Mouse (Mus musculus): ENCODE results near the gene Gm20379. TPM values are rescaled to one million over a fixed set of nuclear protein-coding genes. Genes with fewer than 3 reads are reported as not detected.

The Gm20379 gene
- polyA plus RNA-seq, 1 experiment from 2014 or later = 1.2 TPM

GRCm38 (mm10) chr13:92339787-92340186 is 34.0 kb downstream of the Gm20379 start:
- peaks cover 24% of the 10 kb centered on the region for H3K36me3 ChIP-seq
- H3K27me3 ChIP-seq = no peaks in the 10 kb centered on the region
- ATAC-seq (ENCODE audit: low FRiP score) = no peak
- H3K9me3 ChIP-seq (replicated peaks) = no peaks in the 10 kb centered on the region
- H3K4me1 ChIP-seq = no peaks in the 10 kb centered on the region
- H3K9ac ChIP-seq = no peak overlapping the region
- no peak overlapping the region for H3K4me2 ChIP-seq (replicated peaks)
- no peak overlapping the region for H3K27ac ChIP-seq
- no peak overlapping the region for H3K4me3 ChIP-seq
- WGBS = 94% methylated on average over 3 of the region's 3 CpGs

GRCm38 (mm10) chr13:92344033-92344432 is 38.3 kb downstream of the Gm20379 start:
- Histone ChIP-seq H3K4me2 (replicated peaks) (no peak overlapping the region), H3K27ac (no peak overlapping the region), H3K36me3 (peaks cover 48% of the 10 kb centered on the region), H3K27me3 (no peaks in the 10 kb centered on the region), H3K9ac (no peak overlapping the region), H3K4me3 (no peak overlapping the region), H3K4me1 (no peaks in the 10 kb centered on the region), H3K9me3 (replicated peaks) (no peaks in the 10 kb centered on the region)
- no peak for ATAC-seq (ENCODE audit: low FRiP score)
- 92% methylated on average over 8 of the region's 8 CpGs for WGBS

GRCm38 (mm10) chr13:92346338-92346737 is 40.6 kb downstream of the Gm20379 start:
- Histone ChIP-seq H3K4me3 (no peak overlapping the region), H3K27ac (no peak overlapping the region), H3K36me3 (peaks cover 47% of the 10 kb centered on the region), H3K27me3 (no peaks in the 10 kb centered on the region), H3K4me1 (no peaks in the 10 kb centered on the region), H3K9me3 (replicated peaks) (no peaks in the 10 kb centered on the region), H3K4me2 (replicated peaks) (no peak overlapping the region), H3K9ac (no peak overlapping the region)
- WGBS = 72% methylated on average over 5 of the region's 5 CpGs
- no peak for ATAC-seq (ENCODE audit: low FRiP score)

- Histone ChIP-seq H3K27me3 (no peaks in the 10 kb centered on the region), H3K9me3 (replicated peaks) (no peaks in the 10 kb centered on the region), H3K36me3 (peaks cover 29% of the 10 kb centered on the region), H3K27ac (no peak overlapping the region), H3K4me1 (peaks cover 15% of the 10 kb centered on the region; the same call in 1 of the 2 replicates), H3K9ac (no peak overlapping the region), H3K4me2 (replicated peaks) (no peak overlapping the region), H3K4me3 (no peak overlapping the region)
- 95% methylated on average over 6 of the region's 6 CpGs for WGBS
- no peak for ATAC-seq (ENCODE audit: low FRiP score)
Observed at GRCm38 (mm10) chr13:92351100-92351499, 45.3 kb downstream of the Gm20379 start.

GRCm38 (mm10) chr13:92353956-92354355 is 48.2 kb downstream of the Gm20379 start:
- no peak for ATAC-seq (ENCODE audit: low FRiP score)
- WGBS = 30% methylated on average over 4 of the region's 4 CpGs
- Histone ChIP-seq H3K4me1 (peaks cover 24% of the 10 kb centered on the region), H3K4me2 (replicated peaks) (peak overlapping the region; percentile 96), H3K4me3 (peak overlapping the region; percentile 51), H3K36me3 (peaks cover 12% of the 10 kb centered on the region), H3K27me3 (no peaks in the 10 kb centered on the region), H3K9me3 (replicated peaks) (no peaks in the 10 kb centered on the region), H3K9ac (peak overlapping the region; percentile 52), H3K27ac (peak overlapping the region; percentile 69)

GRCm38 (mm10) chr13:92354456-92355271 is 48.9 kb downstream of the Gm20379 start, which contains the start of the genes Dhfr and Msh3:
Dhfr (plus strand) TSS chr13:92354726.
Msh3 (minus strand) TSS chr13:92355003.
- no peaks in the 10 kb centered on the region for H3K27me3 ChIP-seq
- peak; percentile 98 for ATAC-seq (ENCODE audit: low FRiP score)
- H3K27ac ChIP-seq = peak within 1 kb of the TSS; percentile 81
- H3K36me3 ChIP-seq = peaks cover 12% of the 10 kb centered on the region; the same call in 1 of the 2 replicates
- H3K9ac ChIP-seq = peak within 1 kb of the TSS; percentile 69
- no peaks in the 10 kb centered on the region for H3K9me3 ChIP-seq (replicated peaks)
- 0% methylated on average over 75 of the region's 76 CpGs for WGBS
- H3K4me2 ChIP-seq (replicated peaks) = peak within 1 kb of the TSS; percentile 96
- peak within 1 kb of the TSS; percentile 51 for H3K4me3 ChIP-seq
- peaks cover 24% of the 10 kb centered on the region for H3K4me1 ChIP-seq

- under 1% methylated on average over 24 of the region's 24 CpGs for WGBS
- H3K4me2 ChIP-seq (replicated peaks) = peak overlapping the region; percentile 96
- no peaks in the 10 kb centered on the region for H3K27me3 ChIP-seq
- no peaks in the 10 kb centered on the region for H3K9me3 ChIP-seq (replicated peaks)
- peak overlapping the region; percentile 51 for H3K4me3 ChIP-seq
- H3K4me1 ChIP-seq = peaks cover 24% of the 10 kb centered on the region
- H3K36me3 ChIP-seq = peaks cover 12% of the 10 kb centered on the region; the same call in 1 of the 2 replicates
- peak overlapping the region; percentile 69 for H3K9ac ChIP-seq
- no peak overlapping the region for H3K27ac ChIP-seq
- ATAC-seq (ENCODE audit: low FRiP score) = peak; percentile 63
Observed at GRCm38 (mm10) chr13:92355272-92355643, 49.5 kb downstream of the Gm20379 start.

- H3K4me3 ChIP-seq = no peak overlapping the region
- H3K27me3 ChIP-seq = no peaks in the 10 kb centered on the region
- peaks cover 24% of the 10 kb centered on the region for H3K4me1 ChIP-seq
- ATAC-seq (ENCODE audit: low FRiP score) = no peak
- peaks cover 5% of the 10 kb centered on the region; the same call in 1 of the 2 replicates for H3K36me3 ChIP-seq
- no peak overlapping the region for H3K27ac ChIP-seq
- H3K9me3 ChIP-seq (replicated peaks) = no peaks in the 10 kb centered on the region
- H3K4me2 ChIP-seq (replicated peaks) = peak overlapping the region; percentile 96
- WGBS = 70% methylated on average over 7 of the region's 7 CpGs
- no peak overlapping the region for H3K9ac ChIP-seq
Observed at GRCm38 (mm10) chr13:92356376-92356775, 50.6 kb downstream of the Gm20379 start.

Other genes with a start within 250 kb of the Gm20379 start
- gene Rasgrf2, start 174.3 kb upstream of the Gm20379 start, polyA plus RNA-seq (2016; fragmentation: Nextera tagmentation; extraction: Ambion mirVana) = 0.64 and 0.88 TPM in 2 replicates
- gene Dhfr, start 48.7 kb downstream of the Gm20379 start, polyA plus RNA-seq (2016; fragmentation: Nextera tagmentation; extraction: Ambion mirVana) = 11.1 and 11.4 TPM in 2 replicates
- gene Msh3, start 49.0 kb downstream of the Gm20379 start, polyA plus RNA-seq (2016; fragmentation: Nextera tagmentation; extraction: Ambion mirVana) = 31.9 and 32.7 TPM in 2 replicates
- gene Ankrd34b, start 119.9 kb downstream of the Gm20379 start, polyA plus RNA-seq (2016; fragmentation: Nextera tagmentation; extraction: Ambion mirVana) = 0.28 and 0.51 TPM in 2 replicates
- gene Fam151b, start 178.0 kb downstream of the Gm20379 start, polyA plus RNA-seq (2016; fragmentation: Nextera tagmentation; extraction: Ambion mirVana) = 0.18 TPM in 1 of 2 replicates, not detected in the other
- gene Zfyve16, start 224.9 kb downstream of the Gm20379 start, polyA plus RNA-seq (2016; fragmentation: Nextera tagmentation; extraction: Ambion mirVana) = 13.0 and 14.0 TPM in 2 replicates